Mouse (Mus musculus): ENCODE measurements around the gene Tor3a. TPM values are rescaled to one million over a fixed set of nuclear protein-coding genes. Genes with fewer than 3 reads are reported as not detected.
A peak's percentile ranks its signal among the peaks of the same experiment; 100 is the strongest.

Gene Tor3a
- polyA plus RNA-seq, 1 experiment from 2014 or later: 12.4 TPM

DNA sequence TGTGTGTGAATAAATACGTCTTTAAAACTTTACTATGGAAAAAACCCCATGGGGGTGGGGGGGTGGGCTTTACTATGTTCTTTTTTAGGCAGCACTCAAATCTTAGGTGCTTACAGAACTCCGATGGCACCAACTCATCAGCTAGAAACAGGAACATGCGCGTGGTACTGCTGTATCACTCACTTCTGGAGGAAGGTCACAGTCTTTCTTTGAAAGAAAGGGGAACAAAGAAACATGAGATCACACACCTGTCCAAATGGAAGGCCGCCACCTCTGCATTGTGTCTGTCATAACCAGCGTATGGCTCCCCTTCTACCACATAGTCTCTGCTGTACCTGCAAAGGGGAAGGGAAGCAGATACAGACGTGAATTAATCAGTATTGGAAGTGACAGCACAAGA is 28.0 kb upstream of the Tor3a start:
- ATAC-seq (no peak), DNase-seq (no peak)
- TF ChIP-seq EP300 (IDR thresholded peaks at IDR 0.05; ENCODE audit: low read depth) (no peak), CTCF (IDR thresholded peaks at IDR 0.05; ENCODE audit: low read depth) (no peak)
- Histone ChIP-seq H3K9ac (replicated peaks) (no peak overlapping the region), H3K4me1 (ENCODE audit: insufficient read depth) (no peaks in the 10 kb centered on the region), H3K4me2 (ENCODE audit: low read depth, low read length) (no peak overlapping the region), H3K9me3 (ENCODE audit: low read length) (no peaks in the 10 kb centered on the region), H3K4me3 (ENCODE audit: low read depth, low read length) (no peak overlapping the region), H3K27me3 (ENCODE audit: insufficient read depth, low read length) (no peaks in the 10 kb centered on the region), H3K27ac (ENCODE audit: low read depth) (no peak overlapping the region), H3K36me3 (replicated peaks; ENCODE audit: insufficient read depth, low read length) (peaks cover 47% of the 10 kb centered on the region)
- 77% methylated on average over 7 of the region's 7 CpGs for WGBS (ENCODE audit: insufficient replicate concordance)

DNA sequence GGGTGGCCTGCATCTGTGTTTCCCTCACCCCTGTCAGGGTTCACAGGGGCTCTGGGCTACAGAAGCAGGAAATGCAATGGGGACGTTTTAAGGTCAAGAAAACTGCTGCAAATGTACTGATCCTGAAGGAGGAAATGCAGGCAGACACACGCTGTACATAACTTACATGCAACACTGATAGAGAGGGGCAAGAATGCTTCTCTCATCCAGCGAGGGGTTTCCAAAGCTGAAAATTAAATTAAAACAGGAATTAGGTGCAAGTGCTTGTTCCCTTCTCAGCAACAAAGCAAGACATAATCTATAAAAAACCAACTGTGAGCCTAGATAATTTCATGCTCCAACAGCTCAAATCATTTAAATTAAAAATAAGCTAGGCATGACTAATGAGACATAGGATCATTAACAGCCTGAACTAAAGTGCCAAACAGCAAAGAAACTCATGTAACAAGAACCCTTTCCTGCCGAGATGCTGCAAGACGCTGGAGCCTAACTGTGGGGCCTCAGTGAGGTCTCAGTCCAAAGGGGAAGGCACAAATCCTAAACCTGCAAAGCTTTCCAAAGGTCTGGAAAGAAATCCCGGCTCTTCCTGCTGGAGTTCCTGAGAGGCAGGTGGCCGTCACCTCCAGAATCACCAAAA is 12.0 kb upstream of the Tor3a start:
- TF ChIP-seq EP300 (IDR thresholded peaks at IDR 0.05; ENCODE audit: low read depth) (no peak), CTCF (IDR thresholded peaks at IDR 0.05; ENCODE audit: low read depth) (no peak)
- Histone ChIP-seq H3K4me3 (ENCODE audit: low read depth, low read length) (no peak overlapping the region), H3K27ac (ENCODE audit: low read depth) (no peak overlapping the region), H3K36me3 (replicated peaks; ENCODE audit: insufficient read depth, low read length) (peaks cover 57% of the 10 kb centered on the region), H3K27me3 (ENCODE audit: insufficient read depth, low read length) (no peaks in the 10 kb centered on the region), H3K4me2 (ENCODE audit: low read depth, low read length) (no peak overlapping the region), H3K9ac (replicated peaks) (no peak overlapping the region), H3K9me3 (ENCODE audit: low read length) (no peaks in the 10 kb centered on the region), H3K4me1 (ENCODE audit: insufficient read depth) (no peaks in the 10 kb centered on the region)
- WGBS (ENCODE audit: insufficient replicate concordance): 76% methylated on average over 7 of the region's 7 CpGs
- no peak for DNase-seq
- no peak for ATAC-seq

GRCm38 (mm10) chr1:156679599-156679998 is 5.4 kb upstream of the Tor3a start:
- no peak overlapping the region for H3K9ac ChIP-seq (replicated peaks)

GRCm38 (mm10) chr1:156677230-156677629 is 3.1 kb upstream of the Tor3a start:
- H3K9ac ChIP-seq (replicated peaks): no peak overlapping the region
- WGBS (ENCODE audit: insufficient replicate concordance): 88% methylated on average over 3 of the region's 3 CpGs
- peaks cover 8% of the 10 kb centered on the region; the same call in 1 of the 2 replicates for H3K4me1 ChIP-seq (ENCODE audit: insufficient read depth)
- no peak overlapping the region for H3K4me3 ChIP-seq (ENCODE audit: low read depth, low read length)
- no peak overlapping the region for H3K27ac ChIP-seq (ENCODE audit: low read depth)
- H3K9me3 ChIP-seq (ENCODE audit: low read length): no peaks in the 10 kb centered on the region
- no peak for ATAC-seq
- TF ChIP-seq CTCF (IDR thresholded peaks at IDR 0.05; ENCODE audit: low read depth) (no peak), EP300 (IDR thresholded peaks at IDR 0.05; ENCODE audit: low read depth) (no peak)
- H3K27me3 ChIP-seq (ENCODE audit: insufficient read depth, low read length): no peaks in the 10 kb centered on the region
- no peak overlapping the region for H3K4me2 ChIP-seq (ENCODE audit: low read depth, low read length)
- DNase-seq: no peak
- peaks cover 9% of the 10 kb centered on the region; the same call in 1 of the 2 replicates for H3K36me3 ChIP-seq (replicated peaks; ENCODE audit: insufficient read depth, low read length)

More at GRCm38 (mm10) chr1:156679599-156679998, 5.4 kb upstream of the Tor3a start:
- no peaks in the 10 kb centered on the region for H3K9me3 ChIP-seq (ENCODE audit: low read length)
- ATAC-seq: no peak
- DNase-seq: no peak
- TF ChIP-seq CTCF (IDR thresholded peaks at IDR 0.05; ENCODE audit: low read depth) (no peak), EP300 (IDR thresholded peaks at IDR 0.05; ENCODE audit: low read depth) (no peak)
- peaks cover 3% of the 10 kb centered on the region; the same call in 1 of the 2 replicates for H3K4me1 ChIP-seq (ENCODE audit: insufficient read depth)
- no peaks in the 10 kb centered on the region for H3K27me3 ChIP-seq (ENCODE audit: insufficient read depth, low read length)
- 92% methylated on average over 9 of the region's 9 CpGs for WGBS (ENCODE audit: insufficient replicate concordance)
- no peak overlapping the region for H3K4me2 ChIP-seq (ENCODE audit: low read depth, low read length)
- no peak overlapping the region for H3K27ac ChIP-seq (ENCODE audit: low read depth)
- H3K4me3 ChIP-seq (ENCODE audit: low read depth, low read length): no peak overlapping the region
- H3K36me3 ChIP-seq (replicated peaks; ENCODE audit: insufficient read depth, low read length): peaks cover 17% of the 10 kb centered on the region

GRCm38 (mm10) chr1:156676596-156676995 is 2.4 kb upstream of the Tor3a start:
- DNase-seq: no peak
- Histone ChIP-seq H3K9ac (replicated peaks) (0 out of 2 replicates have a peak overlapping the region, but pooled peaks have one; percentile 6), H3K27ac (ENCODE audit: low read depth) (no peak overlapping the region), H3K4me2 (ENCODE audit: low read depth, low read length) (no peak overlapping the region), H3K36me3 (replicated peaks; ENCODE audit: insufficient read depth, low read length) (peaks cover 9% of the 10 kb centered on the region; the same call in 1 of the 2 replicates), H3K4me3 (ENCODE audit: low read depth, low read length) (no peak overlapping the region), H3K27me3 (ENCODE audit: insufficient read depth, low read length) (no peaks in the 10 kb centered on the region), H3K9me3 (ENCODE audit: low read length) (no peaks in the 10 kb centered on the region), H3K4me1 (ENCODE audit: insufficient read depth) (peaks cover 8% of the 10 kb centered on the region; the same call in 1 of the 2 replicates)
- ATAC-seq: no peak
- no peak for TF ChIP-seq EP300 (IDR thresholded peaks at IDR 0.05; ENCODE audit: low read depth)
- no peak for TF ChIP-seq CTCF (IDR thresholded peaks at IDR 0.05; ENCODE audit: low read depth)
- WGBS (ENCODE audit: insufficient replicate concordance): 70% methylated on average over 5 of the region's 5 CpGs

DNA sequence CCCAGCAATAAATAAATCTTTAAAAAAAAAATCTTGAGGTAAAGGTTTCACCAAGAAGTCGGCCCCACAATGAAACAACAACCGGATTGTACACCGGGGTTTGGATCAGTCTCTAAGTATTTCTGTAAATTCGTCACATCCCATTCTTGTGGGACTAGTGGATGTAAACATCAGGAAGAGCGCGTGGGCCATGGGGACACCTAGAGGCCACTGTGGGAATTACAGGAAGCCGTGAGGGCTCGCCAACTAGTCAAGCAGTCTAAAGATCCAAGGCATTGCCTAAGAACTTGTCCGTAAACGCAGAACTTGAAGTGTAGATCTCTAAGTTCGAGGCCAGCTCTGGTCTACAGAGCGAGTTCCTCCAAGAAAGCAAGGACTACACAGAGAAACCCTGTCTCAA is 2.0 kb upstream of the Tor3a start:
- Histone ChIP-seq H3K4me3 (ENCODE audit: low read depth, low read length) (no peak overlapping the region), H3K4me1 (ENCODE audit: insufficient read depth) (peaks cover 8% of the 10 kb centered on the region; the same call in 1 of the 2 replicates), H3K36me3 (replicated peaks; ENCODE audit: insufficient read depth, low read length) (peaks cover 9% of the 10 kb centered on the region; the same call in 1 of the 2 replicates), H3K9me3 (ENCODE audit: low read length) (no peaks in the 10 kb centered on the region), H3K4me2 (ENCODE audit: low read depth, low read length) (no peak overlapping the region), H3K27ac (ENCODE audit: low read depth) (no peak overlapping the region), H3K27me3 (ENCODE audit: insufficient read depth, low read length) (no peaks in the 10 kb centered on the region), H3K9ac (replicated peaks) (0 out of 2 replicates have a peak overlapping the region, but pooled peaks have one; percentile 6)
- ATAC-seq (peak; percentile 24; the same call in 1 of the 2 replicates), DNase-seq (peak; percentile 76)
- WGBS (ENCODE audit: insufficient replicate concordance): 20% methylated on average over 12 of the region's 12 CpGs
- no peak for TF ChIP-seq EP300 (IDR thresholded peaks at IDR 0.05; ENCODE audit: low read depth)
- TF ChIP-seq CTCF (IDR thresholded peaks at IDR 0.05; ENCODE audit: low read depth): peak; percentile 95
